In the genomic region with DNA sequence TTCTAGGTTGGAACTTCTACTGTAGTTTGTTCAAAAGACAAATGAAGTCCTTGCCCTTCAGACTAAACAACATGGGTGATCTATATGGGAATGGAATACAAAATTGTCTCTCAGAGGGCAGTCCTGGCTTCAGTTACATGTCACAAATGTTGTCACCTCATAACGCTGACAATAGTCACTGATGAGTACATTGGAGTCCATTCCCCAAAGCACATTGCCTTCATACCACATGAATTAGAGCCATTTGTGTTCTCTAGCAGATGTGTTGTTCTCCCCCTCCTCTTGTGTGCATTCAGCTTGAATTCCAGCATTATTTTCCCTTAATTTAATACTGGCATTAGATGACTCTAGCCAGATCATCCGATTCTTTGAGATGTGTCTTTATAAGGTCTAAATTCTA, we compare ENCODE assay signal across 25 mouse cellular contexts.
DNase-seq lines count a peak whose midpoint lies in the region; ATAC-seq and TF ChIP-seq lines count a peak whose summit lies in the region.
"Had no signal": no experiment of that assay in that cellular context is flagged by ENCODE, and none has a peak within 500 bp of the region (broad histone marks: within the 10 kb centered on the region; RNA-seq: fewer than 3 reads in every experiment).

No protein-coding gene starts in this region.

- no peak; the same call in 1 of the 2 replicates for ATAC-seq in embryonic facial prominence, embryonic 14.5 days (ENCODE audit: low read depth)
- no peak for ATAC-seq in lung, embryonic 14.5 days (ENCODE audit: insufficient read depth)
- peak; percentile 75 for ATAC-seq in embryonic facial prominence, embryonic 15.5 days (ENCODE audit: insufficient number of reproducible peaks, low FRiP score, low TSS enrichment, low read depth)
- ATAC-seq: activated CD4-positive, CD25-positive, alpha-beta regulatory T cell, adult 4 months; CD4-positive, CD25-positive, alpha-beta regulatory T cell, adult 4 months; forebrain, embryonic 14.5 days; forebrain, embryonic 16.5 days; Patski had no signal

- no peak for TF ChIP-seq CTCF in lung, embryonic 14.5 days (IDR thresholded peaks at IDR 0.05; ENCODE audit: low read depth)

- H3K4me3 ChIP-seq in embryonic facial prominence, embryonic 14.5 days (ENCODE audit: low read depth, low read length): no peak overlapping the region
- no peak overlapping the region for H3K4me3 ChIP-seq in embryonic facial prominence, embryonic 10.5 days
- no peak overlapping the region for H3K4me3 ChIP-seq in lung, embryonic 14.5 days (ENCODE audit: low read depth, low read length)
- no peak overlapping the region for H3K4me3 ChIP-seq in embryonic facial prominence, embryonic 15.5 days (replicated peaks)
- H3K4me3 ChIP-seq: embryonic facial prominence, embryonic 13.5 days; erythroblast, embryonic 14.5 days; forebrain, embryonic 10.5 days; forebrain, embryonic 12.5 days had no signal

- no peak overlapping the region for H3K9ac ChIP-seq in embryonic facial prominence, embryonic 14.5 days (ENCODE audit: low read depth, low read length)
- H3K9ac ChIP-seq in lung, embryonic 14.5 days: no peak overlapping the region
- H3K9ac ChIP-seq in embryonic facial prominence, embryonic 15.5 days: no peak overlapping the region
- H3K9ac ChIP-seq: embryonic facial prominence, embryonic 13.5 days; forebrain, embryonic 12.5 days had no signal

- peaks cover 19% of the 10 kb centered on the region for H3K4me1 ChIP-seq in embryonic facial prominence, embryonic 14.5 days (ENCODE audit: control insufficient read depth, insufficient read depth, low read length)
- peaks cover 19% of the 10 kb centered on the region for H3K4me1 ChIP-seq in embryonic facial prominence, embryonic 10.5 days
- H3K4me1 ChIP-seq in lung, embryonic 14.5 days (ENCODE audit: insufficient read depth): peaks cover 15% of the 10 kb centered on the region
- H3K4me1 ChIP-seq in embryonic facial prominence, embryonic 15.5 days: peaks cover 11% of the 10 kb centered on the region; the same call in 1 of the 2 replicates

- H3K27ac ChIP-seq in embryonic facial prominence, embryonic 14.5 days (replicated peaks; ENCODE audit: low read depth, low read length): no peak overlapping the region
- H3K27ac ChIP-seq in embryonic facial prominence, embryonic 10.5 days (replicated peaks): no peak overlapping the region
- no peak overlapping the region for H3K27ac ChIP-seq in lung, embryonic 14.5 days (ENCODE audit: low read depth)
- H3K27ac ChIP-seq in embryonic facial prominence, embryonic 15.5 days (replicated peaks): no peak overlapping the region
- H3K27ac ChIP-seq: embryonic facial prominence, embryonic 13.5 days; forebrain, embryonic 10.5 days; forebrain, embryonic 12.5 days had no signal

- H3K36me3 ChIP-seq in embryonic facial prominence, embryonic 14.5 days (ENCODE audit: control insufficient read depth, insufficient read depth, low read length): no peaks in the 10 kb centered on the region
- no peaks in the 10 kb centered on the region for H3K36me3 ChIP-seq in embryonic facial prominence, embryonic 10.5 days (replicated peaks)
- H3K36me3 ChIP-seq in lung, embryonic 14.5 days (ENCODE audit: insufficient read depth): no peaks in the 10 kb centered on the region
- no peaks in the 10 kb centered on the region for H3K36me3 ChIP-seq in embryonic facial prominence, embryonic 15.5 days
- H3K36me3 ChIP-seq: embryonic facial prominence, embryonic 13.5 days; forebrain, embryonic 10.5 days; forebrain, embryonic 12.5 days; G1E had no signal

- no peaks in the 10 kb centered on the region for H3K9me3 ChIP-seq in embryonic facial prominence, embryonic 14.5 days (ENCODE audit: control insufficient read depth, low read length)
- no peaks in the 10 kb centered on the region for H3K9me3 ChIP-seq in embryonic facial prominence, embryonic 10.5 days
- no peaks in the 10 kb centered on the region for H3K9me3 ChIP-seq in lung, embryonic 14.5 days (ENCODE audit: low read depth, low read length)
- H3K9me3 ChIP-seq in embryonic facial prominence, embryonic 15.5 days (replicated peaks): no peaks in the 10 kb centered on the region
- H3K9me3 ChIP-seq: embryonic facial prominence, embryonic 13.5 days; forebrain, embryonic 10.5 days; forebrain, embryonic 12.5 days had no signal

- peak; percentile 77 for DNase-seq in embryonic facial prominence, embryonic 14.5 days (ENCODE audit: low spot score)
- no peak for DNase-seq in embryonic facial prominence, embryonic 10.5 days (ENCODE audit: low spot score)
- DNase-seq in lung, embryonic 14.5 days: peak; percentile 51
- DNase-seq in lung, postnatal 10 days: no peak
- DNase-seq: adrenal gland, adult 8-10 months; adrenal gland, postnatal 14 days; adrenal gland, postnatal 36 days; B cell, adult 2 months; cerebellum, adult 11-12 months; cerebellum, adult 2 months; cerebellum, adult 9-10 months; cerebellum, postnatal 10 days; cerebellum, postnatal 25 days had no signal

- 82% methylated on average over 2 of the region's 2 CpGs for WGBS in embryonic facial prominence, embryonic 14.5 days
- WGBS in embryonic facial prominence, embryonic 10.5 days: 93% methylated on average over 2 of the region's 2 CpGs
- 76% methylated on average over 2 of the region's 2 CpGs for whole genome bisulfite sequencing in lung, embryonic 14.5 days
- 63% methylated on average over 2 of the region's 2 CpGs for WGBS in embryonic facial prominence, embryonic 15.5 days

- H3K27me3 ChIP-seq in embryonic facial prominence, embryonic 14.5 days (replicated peaks; ENCODE audit: control insufficient read depth, insufficient read depth, low read length): no peaks in the 10 kb centered on the region
- H3K27me3 ChIP-seq in embryonic facial prominence, embryonic 10.5 days (replicated peaks; ENCODE audit: low read depth, poor library complexity, severe bottlenecking): no peaks in the 10 kb centered on the region
- no peaks in the 10 kb centered on the region for H3K27me3 ChIP-seq in lung, embryonic 14.5 days (ENCODE audit: insufficient read depth, low read length)
- no peaks in the 10 kb centered on the region for H3K27me3 ChIP-seq in embryonic facial prominence, embryonic 15.5 days
- H3K27me3 ChIP-seq: CH12.LX; embryonic facial prominence, embryonic 13.5 days; forebrain, embryonic 12.5 days; Patski had no signal

- H3K4me2 ChIP-seq in embryonic facial prominence, embryonic 14.5 days (ENCODE audit: low read depth, low read length): no peak overlapping the region
- H3K4me2 ChIP-seq in lung, embryonic 14.5 days: no peak overlapping the region
- H3K4me2 ChIP-seq in embryonic facial prominence, embryonic 15.5 days (replicated peaks): no peak overlapping the region
- H3K4me2 ChIP-seq: embryonic facial prominence, embryonic 13.5 days; forebrain, embryonic 12.5 days had no signal

Comparison
In these comparisons a context has a peak if more than half of its experiments do, and no peak if none do; other contexts are left out.
1. DNase-seq: peak in embryonic facial prominence, embryonic 14.5 days (single experiment) and lung, embryonic 14.5 days (single experiment); none in embryonic facial prominence, embryonic 10.5 days (single experiment) and lung, postnatal 10 days (single experiment).